9 mouse cellular contexts compared by ENCODE assay signal in genomic region chr3:125403601-125404396, GRCm38 (mm10). TPM values are rescaled to one million over a fixed set of nuclear protein-coding genes. Genes with fewer than 3 reads are reported as not detected.
A peak's percentile ranks its signal among the peaks of the same experiment; 100 is the strongest.
DNase-seq lines count a peak whose midpoint lies in the region; ATAC-seq and TF ChIP-seq lines count a peak whose summit lies in the region.
"Had no signal": no experiment of that assay in that cellular context is flagged by ENCODE, and none has a peak within 500 bp of the region (broad histone marks: within the 10 kb centered on the region; RNA-seq: fewer than 3 reads in every experiment).

Ndst4 (plus strand) TSS chr3:125404076.

- H3K27ac ChIP-seq in heart, embryonic 10.5 days = 0 out of 2 replicates have a peak within 1 kb of the TSS, but pooled peaks have one; percentile 36
- no peak within 1 kb of the TSS for H3K27ac ChIP-seq in cortical plate, adult 2 months (ENCODE audit: insufficient read depth, low read length)
- no peak within 1 kb of the TSS; the same call in 1 of the 2 replicates for H3K27ac ChIP-seq in midbrain, embryonic 11.5 days (ENCODE audit: low read depth, low read length)

- TF ChIP-seq POLR2A in cortical plate, adult 2 months (IDR thresholded peaks at IDR 0.05; ENCODE audit: extremely low read depth, insufficient read depth, low read length) = no peak

- H3K9ac ChIP-seq in midbrain, embryonic 11.5 days (ENCODE audit: low read length) = 0 out of 2 replicates have a peak within 1 kb of the TSS, but pooled peaks have one; percentile 35

- peak; percentile 93 for ATAC-seq in midbrain, embryonic 11.5 days (ENCODE audit: low FRiP score)

- 37% methylated on average over 14 of the region's 14 CpGs for WGBS in heart, embryonic 10.5 days
- 20% methylated on average over 14 of the region's 14 CpGs for WGBS in midbrain, embryonic 11.5 days

- H3K4me2 ChIP-seq in midbrain, embryonic 11.5 days = peak within 1 kb of the TSS; percentile 41

- no peak for DNase-seq in heart, embryonic 10.5 days (ENCODE audit: low spot score)
- DNase-seq in heart, adult 8-10 months (ENCODE audit: low spot score) = no peak
- peak; percentile 32 to 33 for DNase-seq in frontal cortex, postnatal 36 days (ENCODE audit: low spot score in 2 of 2)
- peak; percentile 5 to 15 for DNase-seq in left cerebral cortex, adult 8-10 months (ENCODE audit: low spot score in 2 of 2)
- DNase-seq in midbrain, embryonic 11.5 days (ENCODE audit: low spot score, missing footprints) = peak; percentile 93
- DNase-seq in telencephalon, adult 2 months (ENCODE audit: low read depth, low spot score) = peak; percentile 36
- DNase-seq in gastrocnemius, adult 18-20 months (ENCODE audit: low spot score) = no peak

- no peak for TF ChIP-seq CTCF in cortical plate, adult 2 months (IDR thresholded peaks at IDR 0.05; ENCODE audit: extremely low read depth, insufficient read depth, low read length)

- peak within 1 kb of the TSS; percentile 48 for H3K4me3 ChIP-seq in heart, embryonic 10.5 days
- H3K4me3 ChIP-seq in cortical plate, adult 2 months (ENCODE audit: insufficient read depth, low read length) = peak within 1 kb of the TSS; percentile 46
- peak within 1 kb of the TSS; percentile 19 for H3K4me3 ChIP-seq in midbrain, embryonic 11.5 days (ENCODE audit: low read depth, low read length)

- no peaks in the 10 kb centered on the region for H3K4me1 ChIP-seq in heart, embryonic 10.5 days
- no peaks in the 10 kb centered on the region for H3K4me1 ChIP-seq in cortical plate, adult 2 months (ENCODE audit: control insufficient read depth, insufficient read depth, low read length)
- H3K4me1 ChIP-seq in midbrain, embryonic 11.5 days (ENCODE audit: control insufficient read depth, insufficient read depth, low read length) = no peaks in the 10 kb centered on the region

- no peaks in the 10 kb centered on the region for H3K9me3 ChIP-seq in heart, embryonic 10.5 days
- H3K9me3 ChIP-seq in midbrain, embryonic 11.5 days (ENCODE audit: control insufficient read depth, low read length) = no peaks in the 10 kb centered on the region

- no peaks in the 10 kb centered on the region for H3K36me3 ChIP-seq in heart, embryonic 10.5 days
- no peaks in the 10 kb centered on the region for H3K36me3 ChIP-seq in midbrain, embryonic 11.5 days (ENCODE audit: control insufficient read depth, insufficient read depth, low read length)

- no peaks in the 10 kb centered on the region for H3K27me3 ChIP-seq in heart, embryonic 10.5 days (ENCODE audit: insufficient read depth, poor library complexity, severe bottlenecking)
- H3K27me3 ChIP-seq in midbrain, embryonic 11.5 days (ENCODE audit: control insufficient read depth, insufficient read depth, low read length) = no peaks in the 10 kb centered on the region

RNA-seq across cellular contexts. Expression of gene Ndst4, which starts in this region (rescaled TPM):
- polyA plus RNA-seq in heart, embryonic 10.5 days (2016; fragmentation: Nextera tagmentation; extraction: Ambion mirVana) = 0.67 and 0.89 TPM in 2 replicates
- not detected for total RNA-seq in heart, adult 8-10 months (2022)
- 0.31 and 1.1 TPM in 2 replicates for polyA plus RNA-seq in cortical plate, adult 2 months (2012; rRNA removed)
- total RNA-seq in left cerebral cortex, adult 8-10 months (2022) = 10 to 100 TPM in 3 of 4 experiments, 1 to 10 TPM in 1; 9.1 to 13.9 (median 10.4) TPM
- polyA plus RNA-seq in midbrain, embryonic 11.5 days (2014; fragmentation: Nextera tagmentation; extraction: Ambion mirVana) = 0.23 and 1.0 TPM in 2 replicates
- under 1 TPM; 0.31 to 0.37 TPM for total RNA-seq in gastrocnemius, adult 18-20 months (2021)
- total RNA-seq: heart, postnatal 10 days had no signal

Comparison
In these comparisons a context has a peak if more than half of its experiments do, and no peak if none do; other contexts are left out.
1. RNA of gene Ndst4 (total RNA-seq): 9.1 to 13.9 TPM in left cerebral cortex, adult 8-10 months; 0.31 to 0.37 TPM in gastrocnemius, adult 18-20 months and not detected in heart, adult 8-10 months; every median in the first group is over 4 times any median in the second.
2. DNase-seq: peak in frontal cortex, postnatal 36 days (2 of 2), left cerebral cortex, adult 8-10 months (2 of 2), midbrain, embryonic 11.5 days (single experiment) and telencephalon, adult 2 months (single experiment); none in heart, embryonic 10.5 days (single experiment), heart, adult 8-10 months (single experiment) and gastrocnemius, adult 18-20 months (single experiment).
3. Peak in every context shown above with its lines, with median percentiles within 50 percentile points of each other: H3K4me3 ChIP-seq.